Mouse (Mus musculus) midbrain, embryonic 13.5 days (tissue): Measurements from ENCODE around the gene Mamstr. TPM values are rescaled to one million over a fixed set of nuclear protein-coding genes. Genes with fewer than 3 reads are reported as not detected.
A peak's percentile ranks its signal among the peaks of the same experiment; 100 is the strongest.

Experiments
- ATAC-seq: fragments of 200-750 bp; cut with Nextera tagmentation; 2 replicates; pipeline ENCODE4 v1.8.0; 2017; ENCODE audit warnings: mild to moderate bottlenecking, moderate TSS enrichment, moderate library complexity
- H3K27ac ChIP-seq: fragments of 300-500 bp; sonication (generic); 2 replicates; pipeline ENCODE4 v1.5.1; 2015; ENCODE audit warnings: inconsistent platforms, mild to moderate bottlenecking, moderate library complexity
- H3K27me3 ChIP-seq: fragments of 300-500 bp; sonication (generic); 2 replicates; pipeline ENCODE4 v1.6.1; 2015; ENCODE audit warnings: mild to moderate bottlenecking, inconsistent platforms
- H3K36me3 ChIP-seq: fragments of 300-500 bp; sonication (generic); 2 replicates; pipeline ENCODE4 v1.6.1; 2015; ENCODE audit warnings: mild to moderate bottlenecking, inconsistent platforms
- H3K4me1 ChIP-seq: fragments of 300-500 bp; sonication (generic); replicated peaks from 2 replicates; pipeline ENCODE4 v1.6.1; 2015; ENCODE audit warnings: inconsistent platforms
- H3K4me2 ChIP-seq: fragments of 300-500 bp; sonication (generic); replicated peaks from 2 replicates; pipeline ENCODE4 v1.6.1; 2015; ENCODE audit warnings: moderate library complexity, mild to moderate bottlenecking, inconsistent platforms
- H3K4me3 ChIP-seq: fragments of 300-500 bp; sonication (generic); replicated peaks from 2 replicates; pipeline ENCODE4 v1.5.1; 2015; ENCODE audit warnings: mild to moderate bottlenecking, inconsistent platforms
- H3K9ac ChIP-seq: fragments of 300-500 bp; sonication (generic); replicated peaks from 2 replicates; pipeline ENCODE4 v1.6.1; 2015; ENCODE audit warnings: mild to moderate bottlenecking, inconsistent platforms
- H3K9me3 ChIP-seq: fragments of 300-500 bp; sonication (generic); 2 replicates; pipeline ENCODE4 v1.6.1; 2016; ENCODE audit warnings: mild to moderate bottlenecking, inconsistent platforms
- WGBS: fragments of 180-500 bp; shearing (Covaris S2); methylation state at CpG from one replicate; pipeline ENCODE4 v1.1.7; 2015; 5-methylcytosine and 5-hydroxymethylcytosine counted together
- polyA plus RNA-seq: library from polyadenylated mRNA; unstranded; fragments of >200 nt; fragmentation: Nextera tagmentation; extraction: Ambion mirVana; gene quantifications from 2 replicates; pipeline ENCODE4 v1.2.1, GENCODE M21; 2015

Mamstr gene
- polyA plus RNA-seq, 1 experiment from 2014 or later = 3.1 TPM

- no peaks in the 10 kb centered on the region for H3K36me3 ChIP-seq
- H3K9me3 ChIP-seq = no peaks in the 10 kb centered on the region
- 21% methylated on average over 6 of the region's 6 CpGs for WGBS
- H3K27ac ChIP-seq = no peak overlapping the region
- peaks cover 41% of the 10 kb centered on the region for H3K27me3 ChIP-seq
- no peak overlapping the region for H3K4me3 ChIP-seq
- 0 out of 2 replicates have a peak, but pooled peaks cover 6% of the 10 kb centered on the region for H3K4me1 ChIP-seq
- no peak for ATAC-seq
- H3K4me2 ChIP-seq = no peak overlapping the region
- H3K9ac ChIP-seq = no peak overlapping the region
Measured at GRCm38 (mm10) chr7:45616277-45616676, 23.5 kb upstream of the Mamstr start.

- 6% methylated on average over 31 of the region's 31 CpGs for WGBS
Measured at GRCm38 (mm10) chr7:45617042-45617695, 22.6 kb upstream of the Mamstr start, which contains the start of gene Fut1. Gene Fut1 (plus strand): TSS chr7:45617289.

GRCm38 (mm10) chr7:45618316-45618715 lies 21.5 kb upstream of the Mamstr start:
- Histone ChIP-seq H3K36me3 (no peaks in the 10 kb centered on the region), H3K4me3 (no peak overlapping the region), H3K27me3 (peaks cover 41% of the 10 kb centered on the region), H3K27ac (no peak overlapping the region), H3K4me2 (no peak overlapping the region), H3K9ac (no peak overlapping the region), H3K9me3 (no peaks in the 10 kb centered on the region), H3K4me1 (0 out of 2 replicates have a peak, but pooled peaks cover 6% of the 10 kb centered on the region)
- whole genome bisulfite sequencing = 85% methylated on average over 5 of the region's 5 CpGs
- no peak for ATAC-seq

More at GRCm38 (mm10) chr7:45617042-45617695, 22.6 kb upstream of the Mamstr start, which contains the start of gene Fut1:
- H3K4me3 ChIP-seq = peak within 1 kb of the TSS; percentile 5; the same call in 1 of the 2 replicates
- 0 out of 2 replicates have a peak within 1 kb of the TSS, but pooled peaks have one; percentile 14 for H3K9ac ChIP-seq
- H3K27me3 ChIP-seq = peaks cover 41% of the 10 kb centered on the region
- H3K4me2 ChIP-seq = 0 out of 2 replicates have a peak within 1 kb of the TSS, but pooled peaks have one; percentile 13
- H3K36me3 ChIP-seq = no peaks in the 10 kb centered on the region
- H3K27ac ChIP-seq = no peak within 1 kb of the TSS
- ATAC-seq = no peak
- H3K4me1 ChIP-seq = 0 out of 2 replicates have a peak, but pooled peaks cover 6% of the 10 kb centered on the region
- H3K9me3 ChIP-seq = no peaks in the 10 kb centered on the region

GRCm38 (mm10) chr7:45619592-45619991 lies 20.2 kb upstream of the Mamstr start:
- Histone ChIP-seq H3K36me3 (no peaks in the 10 kb centered on the region), H3K27ac (no peak overlapping the region), H3K27me3 (peaks cover 41% of the 10 kb centered on the region), H3K9ac (no peak overlapping the region), H3K4me3 (no peak overlapping the region), H3K9me3 (no peaks in the 10 kb centered on the region), H3K4me2 (no peak overlapping the region), H3K4me1 (0 out of 2 replicates have a peak, but pooled peaks cover 6% of the 10 kb centered on the region)
- 88% methylated on average over 5 of the region's 5 CpGs for WGBS
- no peak for ATAC-seq

- no peaks in the 10 kb centered on the region for H3K36me3 ChIP-seq
- H3K27ac ChIP-seq = no peak within 1 kb of the TSS
- WGBS = 27% methylated on average over 9 of the region's 9 CpGs
- no peak for ATAC-seq
- no peak within 1 kb of the TSS for H3K4me3 ChIP-seq
- H3K4me2 ChIP-seq = no peak within 1 kb of the TSS
- no peaks in the 10 kb centered on the region for H3K9me3 ChIP-seq
- H3K9ac ChIP-seq = no peak within 1 kb of the TSS
- H3K4me1 ChIP-seq = 0 out of 2 replicates have a peak, but pooled peaks cover 6% of the 10 kb centered on the region
- peaks cover 33% of the 10 kb centered on the region for H3K27me3 ChIP-seq
Measured at GRCm38 (mm10) chr7:45621443-45621842, 18.3 kb upstream of the Mamstr start, which contains the start of gene Izumo1. Gene Izumo1 (plus strand): TSS chr7:45621811.

- H3K4me3 ChIP-seq = no peak overlapping the region
- no peaks in the 10 kb centered on the region for H3K9me3 ChIP-seq
- WGBS = 91% methylated on average over 11 of the region's 11 CpGs
- H3K36me3 ChIP-seq = no peaks in the 10 kb centered on the region
- no peak for ATAC-seq
- no peak overlapping the region for H3K9ac ChIP-seq
- peaks cover 30% of the 10 kb centered on the region for H3K27me3 ChIP-seq
- peaks cover 10% of the 10 kb centered on the region; the same call in 1 of the 2 replicates for H3K4me1 ChIP-seq
- no peak overlapping the region for H3K27ac ChIP-seq
- H3K4me2 ChIP-seq = no peak overlapping the region
Measured at GRCm38 (mm10) chr7:45623507-45623906, 16.3 kb upstream of the Mamstr start.

- H3K27ac ChIP-seq = no peak overlapping the region
- H3K9ac ChIP-seq = 0 out of 2 replicates have a peak overlapping the region, but pooled peaks have one; percentile 19
- peaks cover 25% of the 10 kb centered on the region for H3K27me3 ChIP-seq
- H3K4me1 ChIP-seq = peaks cover 10% of the 10 kb centered on the region; the same call in 1 of the 2 replicates
- no peak for ATAC-seq
- no peaks in the 10 kb centered on the region for H3K36me3 ChIP-seq
- no peak overlapping the region for H3K4me3 ChIP-seq
- H3K4me2 ChIP-seq = no peak overlapping the region
- WGBS = 81% methylated on average over 3 of the region's 3 CpGs
- no peaks in the 10 kb centered on the region for H3K9me3 ChIP-seq
Measured at GRCm38 (mm10) chr7:45624718-45625117, 15.1 kb upstream of the Mamstr start.

- H3K4me1 ChIP-seq = peaks cover 10% of the 10 kb centered on the region; the same call in 1 of the 2 replicates
- H3K4me2 ChIP-seq = no peak overlapping the region
- H3K27me3 ChIP-seq = peaks cover 29% of the 10 kb centered on the region
- no peaks in the 10 kb centered on the region for H3K9me3 ChIP-seq
- WGBS = 95% methylated on average over 8 of the region's 8 CpGs
- no peak overlapping the region for H3K27ac ChIP-seq
- no peak overlapping the region for H3K4me3 ChIP-seq
- 0 out of 2 replicates have a peak overlapping the region, but pooled peaks have one; percentile 19 for H3K9ac ChIP-seq
- no peaks in the 10 kb centered on the region for H3K36me3 ChIP-seq
- ATAC-seq = no peak
Measured at GRCm38 (mm10) chr7:45625481-45625880, 14.3 kb upstream of the Mamstr start.

- WGBS = 88% methylated on average over 7 of the region's 7 CpGs
- H3K36me3 ChIP-seq = no peaks in the 10 kb centered on the region
- H3K9me3 ChIP-seq = no peaks in the 10 kb centered on the region
- no peak overlapping the region for H3K9ac ChIP-seq
- H3K4me2 ChIP-seq = no peak overlapping the region
- ATAC-seq = no peak
- peaks cover 10% of the 10 kb centered on the region; the same call in 1 of the 2 replicates for H3K4me1 ChIP-seq
- peaks cover 33% of the 10 kb centered on the region for H3K27me3 ChIP-seq
- H3K27ac ChIP-seq = no peak overlapping the region
- no peak overlapping the region for H3K4me3 ChIP-seq
Measured at GRCm38 (mm10) chr7:45626571-45627076, 13.2 kb upstream of the Mamstr start.

- H3K36me3 ChIP-seq = no peaks in the 10 kb centered on the region
- H3K4me3 ChIP-seq = peak within 1 kb of the TSS; percentile 57
- no peak for ATAC-seq
- peak within 1 kb of the TSS; percentile 84 for H3K9ac ChIP-seq
- H3K9me3 ChIP-seq = no peaks in the 10 kb centered on the region
- peak within 1 kb of the TSS; percentile 90 for H3K4me2 ChIP-seq
- H3K27me3 ChIP-seq = peaks cover 40% of the 10 kb centered on the region
- peak within 1 kb of the TSS; percentile 87 for H3K27ac ChIP-seq
- H3K4me1 ChIP-seq = peaks cover 11% of the 10 kb centered on the region; the same call in 1 of the 2 replicates
- 86% methylated on average over 9 of the region's 9 CpGs for WGBS
Measured at GRCm38 (mm10) chr7:45627261-45627660, 12.5 kb upstream of the Mamstr start, which contains the start of gene Rasip1. Gene Rasip1 (plus strand): TSS chr7:45627488.

- H3K9ac ChIP-seq = peak overlapping the region; percentile 84
- H3K4me2 ChIP-seq = peak overlapping the region; percentile 90
- peak overlapping the region; percentile 57 for H3K4me3 ChIP-seq
- H3K4me1 ChIP-seq = peaks cover 16% of the 10 kb centered on the region; the same call in 1 of the 2 replicates
- ATAC-seq = peak; percentile 86
- WGBS = under 1% methylated on average over 105 of the region's 105 CpGs
- peak overlapping the region; percentile 87 for H3K27ac ChIP-seq
- no peaks in the 10 kb centered on the region for H3K9me3 ChIP-seq
- H3K36me3 ChIP-seq = no peaks in the 10 kb centered on the region
- peaks cover 54% of the 10 kb centered on the region for H3K27me3 ChIP-seq
Measured at GRCm38 (mm10) chr7:45628364-45629294, 11.1 kb upstream of the Mamstr start.
